Mouse (Mus musculus): ENCODE results near the gene Hip1. TPM values are rescaled to one million over a fixed set of nuclear protein-coding genes. Genes with fewer than 3 reads are reported as not detected.

Hip1 gene
- polyA plus RNA-seq, 1 experiment: 18.3 TPM

DNA sequence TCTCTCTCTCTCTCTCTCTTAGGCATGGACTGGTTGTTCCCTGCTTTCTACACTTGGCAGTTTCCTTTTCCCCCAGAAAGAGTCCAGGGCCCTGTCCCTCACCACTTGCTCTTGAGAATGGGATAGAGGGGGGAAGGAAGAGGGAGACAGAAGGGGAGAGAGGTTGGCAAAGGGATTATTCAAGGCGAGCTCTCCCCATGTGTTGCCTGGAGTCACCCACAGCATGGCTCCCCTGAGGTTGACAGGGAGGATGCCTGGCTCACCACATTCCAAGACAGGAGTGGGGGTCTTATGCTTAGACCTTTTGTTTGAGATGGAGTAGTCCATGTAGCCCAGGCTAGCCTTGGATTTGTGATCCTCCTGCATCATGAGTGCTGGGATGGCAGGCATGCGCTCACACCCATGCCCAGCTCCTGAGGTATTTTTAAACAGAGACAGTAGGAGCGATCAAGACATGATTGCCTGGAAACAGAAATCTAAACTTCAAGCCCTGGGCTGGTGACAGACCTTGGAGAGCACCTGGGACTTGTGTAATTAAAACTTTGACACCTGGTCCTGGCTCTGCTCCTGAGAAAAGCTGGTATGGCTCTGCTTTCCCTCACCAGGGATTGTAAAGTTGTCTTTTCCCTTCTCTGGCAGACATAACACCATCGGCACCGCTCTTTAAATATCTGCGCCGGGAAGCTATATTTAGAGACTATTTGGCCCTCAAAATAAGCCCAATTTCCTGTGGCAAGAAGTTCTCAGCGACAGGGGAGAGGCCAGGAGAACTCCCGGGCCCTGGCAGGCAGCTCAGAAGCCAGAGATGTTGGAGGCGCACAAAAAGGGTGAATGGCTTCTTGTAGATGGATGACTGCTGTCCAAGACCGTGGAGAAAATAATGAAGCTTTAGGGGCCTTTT lies 20.0 kb downstream of the Hip1 start:
- DNase-seq (ENCODE audit: low read depth in 1 of 2, low spot score in 2 of 2): no peak
- WGBS: 16% methylated on average over 11 of the region's 11 CpGs
- Histone ChIP-seq H3K27ac (ENCODE audit: insufficient read depth, low read length) (peak overlapping the region; percentile 62; the same call in 1 of the 2 replicates), H3K4me3 (ENCODE audit: extremely low read depth, insufficient read depth, insufficient read length) (no peak overlapping the region), H3K36me3 (ENCODE audit: control insufficient read depth, insufficient read depth, low read length) (no peaks in the 10 kb centered on the region), H3K27me3 (ENCODE audit: control insufficient read depth, insufficient read depth, low read length) (no peaks in the 10 kb centered on the region), H3K4me1 (ENCODE audit: control insufficient read depth, insufficient read depth, insufficient read length) (peaks cover 10% of the 10 kb centered on the region)
- TF ChIP-seq CTCF (IDR thresholded peaks at IDR 0.05; ENCODE audit: extremely low read depth, insufficient read depth, insufficient read length, insufficient replicate concordance) (no peak), POLR2A (IDR thresholded peaks at IDR 0.05; ENCODE audit: low read depth, low read length) (no peak)

DNA sequence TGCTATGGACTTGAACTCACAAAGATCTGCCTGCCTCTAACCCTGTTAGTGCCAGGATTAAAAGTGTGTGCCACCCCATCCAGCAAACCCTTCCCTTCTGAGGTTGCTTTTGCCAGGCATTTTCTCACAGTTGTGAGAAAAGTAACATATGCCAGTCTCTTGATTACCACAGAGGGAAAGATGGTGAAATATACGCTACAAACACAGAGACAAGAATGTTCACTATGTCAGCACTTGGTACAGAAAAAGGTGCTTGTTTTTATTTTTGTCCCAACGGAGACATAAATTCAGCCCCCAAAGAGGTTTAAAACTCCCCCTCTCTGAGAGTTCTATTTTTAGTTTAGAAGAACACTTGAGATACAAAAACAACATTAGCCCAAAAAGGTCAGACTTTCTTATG lies 20.8 kb downstream of the Hip1 start:
- Histone ChIP-seq H3K27me3 (ENCODE audit: control insufficient read depth, insufficient read depth, low read length) (no peaks in the 10 kb centered on the region), H3K4me3 (ENCODE audit: extremely low read depth, insufficient read depth, insufficient read length) (no peak overlapping the region), H3K27ac (ENCODE audit: insufficient read depth, low read length) (no peak overlapping the region), H3K4me1 (ENCODE audit: control insufficient read depth, insufficient read depth, insufficient read length) (peaks cover 10% of the 10 kb centered on the region), H3K36me3 (ENCODE audit: control insufficient read depth, insufficient read depth, low read length) (no peaks in the 10 kb centered on the region)
- 76% methylated on average over 2 of the region's 2 CpGs for WGBS
- TF ChIP-seq POLR2A (IDR thresholded peaks at IDR 0.05; ENCODE audit: low read depth, low read length): no peak
- no peak for TF ChIP-seq CTCF (IDR thresholded peaks at IDR 0.05; ENCODE audit: extremely low read depth, insufficient read depth, insufficient read length, insufficient replicate concordance)
- DNase-seq (ENCODE audit: low read depth in 1 of 2, low spot score in 2 of 2): no peak

DNA sequence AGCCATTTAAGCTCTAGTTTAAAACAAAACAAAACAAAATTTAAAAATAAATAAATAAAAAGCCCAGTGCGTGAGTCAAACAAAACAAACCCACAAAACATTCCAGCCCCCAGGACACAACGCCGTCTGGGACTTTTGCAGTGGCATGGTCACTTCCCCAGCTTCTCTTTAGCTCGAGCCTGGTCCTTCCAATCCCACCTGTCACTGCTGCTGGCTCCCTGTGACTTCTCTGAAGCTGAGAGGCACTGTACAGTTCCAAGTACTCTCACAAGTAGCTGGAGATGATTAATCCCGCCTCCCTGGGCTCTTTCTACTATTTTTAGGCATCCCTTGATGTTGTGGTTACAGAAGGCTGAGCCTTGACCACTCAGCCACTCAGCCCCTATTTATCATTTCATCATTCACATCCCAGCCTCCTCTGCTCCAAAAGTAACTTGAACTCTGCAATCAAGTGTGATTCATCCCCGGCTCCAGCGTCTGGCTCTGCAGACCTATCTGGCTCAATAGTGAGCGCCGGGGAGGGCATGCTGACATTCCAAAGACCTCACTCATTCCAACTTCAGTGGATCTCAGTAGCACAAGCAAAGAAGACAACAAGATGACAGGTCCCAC lies 22.7 kb downstream of the Hip1 start:
- no peaks in the 10 kb centered on the region for H3K27me3 ChIP-seq (ENCODE audit: control insufficient read depth, insufficient read depth, low read length)
- 87% methylated on average over 9 of the region's 9 CpGs for WGBS
- H3K4me1 ChIP-seq (ENCODE audit: control insufficient read depth, insufficient read depth, insufficient read length): peaks cover 10% of the 10 kb centered on the region
- no peak overlapping the region for H3K27ac ChIP-seq (ENCODE audit: insufficient read depth, low read length)
- DNase-seq (ENCODE audit: low read depth in 1 of 2, low spot score in 2 of 2): no peak
- no peaks in the 10 kb centered on the region for H3K36me3 ChIP-seq (ENCODE audit: control insufficient read depth, insufficient read depth, low read length)
- H3K4me3 ChIP-seq (ENCODE audit: extremely low read depth, insufficient read depth, insufficient read length): no peak overlapping the region
- TF ChIP-seq CTCF (IDR thresholded peaks at IDR 0.05; ENCODE audit: extremely low read depth, insufficient read depth, insufficient read length, insufficient replicate concordance) (no peak), POLR2A (IDR thresholded peaks at IDR 0.05; ENCODE audit: low read depth, low read length) (no peak)

DNA sequence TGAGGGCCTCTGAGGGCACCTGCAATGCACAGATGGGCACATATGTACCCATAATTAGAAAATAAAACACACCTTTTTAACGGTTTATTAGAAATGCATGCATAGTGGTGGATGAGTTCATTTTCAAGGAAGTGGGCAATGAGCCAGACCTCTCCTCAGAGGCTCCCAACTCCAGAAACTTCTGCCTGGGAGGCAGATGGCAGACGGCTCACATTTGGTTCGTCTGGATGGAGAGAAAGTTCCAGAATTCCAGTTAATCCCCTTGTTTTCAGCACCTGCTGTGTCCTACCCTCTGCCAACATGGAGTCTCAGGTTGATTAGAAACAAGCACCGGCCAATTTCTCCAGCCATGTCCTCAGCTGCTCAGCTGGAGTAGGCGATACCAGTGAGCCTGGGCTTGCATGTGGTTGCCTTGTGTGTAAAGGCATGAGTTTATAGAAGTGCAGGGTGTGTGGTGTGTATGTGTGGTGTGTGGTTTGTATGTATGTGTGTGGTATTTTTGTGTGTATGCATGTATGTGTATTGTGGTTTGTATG lies 27.5 kb downstream of the Hip1 start:
- no peaks in the 10 kb centered on the region for H3K36me3 ChIP-seq (ENCODE audit: control insufficient read depth, insufficient read depth, low read length)
- 94% methylated on average over 5 of the region's 5 CpGs for WGBS
- no peak overlapping the region for H3K4me3 ChIP-seq (ENCODE audit: extremely low read depth, insufficient read depth, insufficient read length)
- H3K27me3 ChIP-seq (ENCODE audit: control insufficient read depth, insufficient read depth, low read length): no peaks in the 10 kb centered on the region
- DNase-seq (ENCODE audit: low read depth in 1 of 2, low spot score in 2 of 2): no peak
- no peaks in the 10 kb centered on the region for H3K4me1 ChIP-seq (ENCODE audit: control insufficient read depth, insufficient read depth, insufficient read length)
- no peak overlapping the region for H3K27ac ChIP-seq (ENCODE audit: insufficient read depth, low read length)
- TF ChIP-seq POLR2A (IDR thresholded peaks at IDR 0.05; ENCODE audit: low read depth, low read length) (no peak), CTCF (IDR thresholded peaks at IDR 0.05; ENCODE audit: extremely low read depth, insufficient read depth, insufficient read length, insufficient replicate concordance) (no peak)

DNA sequence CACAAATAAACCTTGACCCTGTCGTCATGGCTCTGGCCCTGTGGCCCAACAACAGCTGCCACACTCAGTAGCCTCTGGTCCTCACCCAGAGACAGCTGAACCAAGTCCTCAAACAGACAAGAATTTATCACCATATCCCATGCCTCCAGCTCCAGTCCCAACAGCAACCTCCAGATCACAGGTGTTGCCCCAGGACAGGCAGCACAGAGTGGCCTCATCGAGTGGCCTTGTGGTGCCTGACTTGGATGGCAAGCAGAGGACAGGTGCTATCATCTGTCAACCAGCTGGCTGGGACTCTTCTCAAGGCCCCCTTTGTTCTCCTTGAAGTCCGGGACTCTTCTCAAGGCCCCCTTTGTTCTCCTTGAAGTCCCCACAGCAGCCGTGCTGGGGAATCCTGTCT lies 31.8 kb downstream of the Hip1 start:
- Histone ChIP-seq H3K4me1 (ENCODE audit: control insufficient read depth, insufficient read depth, insufficient read length) (no peaks in the 10 kb centered on the region), H3K27ac (ENCODE audit: insufficient read depth, low read length) (no peak overlapping the region), H3K27me3 (ENCODE audit: control insufficient read depth, insufficient read depth, low read length) (no peaks in the 10 kb centered on the region), H3K4me3 (ENCODE audit: extremely low read depth, insufficient read depth, insufficient read length) (no peak overlapping the region), H3K36me3 (ENCODE audit: control insufficient read depth, insufficient read depth, low read length) (no peaks in the 10 kb centered on the region)
- no peak for TF ChIP-seq CTCF (IDR thresholded peaks at IDR 0.05; ENCODE audit: extremely low read depth, insufficient read depth, insufficient read length, insufficient replicate concordance)
- TF ChIP-seq POLR2A (IDR thresholded peaks at IDR 0.05; ENCODE audit: low read depth, low read length): no peak
- WGBS: 80% methylated on average over 4 of the region's 4 CpGs
- DNase-seq (ENCODE audit: low read depth in 1 of 2, low spot score in 2 of 2): no peak

DNA sequence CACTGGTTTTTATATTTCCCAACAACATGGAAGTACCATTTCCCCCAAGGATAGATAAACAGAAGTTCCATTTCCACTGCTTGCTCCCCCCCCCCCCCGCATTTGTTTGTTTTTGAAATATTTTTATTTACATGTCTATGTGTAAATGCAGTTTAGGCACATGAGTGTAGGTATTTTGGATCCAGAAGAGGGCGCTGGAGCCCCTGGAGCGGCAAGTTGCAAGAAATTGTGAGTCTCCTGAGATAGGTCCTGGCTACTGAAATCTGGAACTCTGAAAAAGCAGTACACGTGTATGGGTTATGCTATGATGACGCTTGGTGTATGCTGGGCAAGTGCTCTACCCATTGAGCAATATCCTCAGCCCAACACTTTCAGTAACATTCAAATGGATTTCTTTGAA lies 33.8 kb downstream of the Hip1 start:
- TF ChIP-seq CTCF (IDR thresholded peaks at IDR 0.05; ENCODE audit: extremely low read depth, insufficient read depth, insufficient read length, insufficient replicate concordance) (no peak), POLR2A (IDR thresholded peaks at IDR 0.05; ENCODE audit: low read depth, low read length) (no peak)
- no peaks in the 10 kb centered on the region for H3K27me3 ChIP-seq (ENCODE audit: control insufficient read depth, insufficient read depth, low read length)
- WGBS: 63% methylated on average over 5 of the region's 5 CpGs
- no peak for DNase-seq (ENCODE audit: low read depth in 1 of 2, low spot score in 2 of 2)
- no peaks in the 10 kb centered on the region for H3K36me3 ChIP-seq (ENCODE audit: control insufficient read depth, insufficient read depth, low read length)
- H3K27ac ChIP-seq (ENCODE audit: insufficient read depth, low read length): no peak overlapping the region
- no peaks in the 10 kb centered on the region for H3K4me1 ChIP-seq (ENCODE audit: control insufficient read depth, insufficient read depth, insufficient read length)
- no peak overlapping the region for H3K4me3 ChIP-seq (ENCODE audit: extremely low read depth, insufficient read depth, insufficient read length)

All from spleen, adult 2 months (tissue).